Mouse (Mus musculus) lung, adult 2 months (tissue): ENCODE measurements at regions not wholly inside any gene's neighbourhood (a gene's known extent, or its start where the extent isn't known, plus 50 kb on each side); places are given as distances from the start of the nearest gene placed in this dataset.

Experiments
- DNase-seq: peaks from one replicate; pipeline ENCODE4 v3.0.0; 2022
- H3K4me1 ChIP-seq: fragments of 200-500 bp; 2 replicates; pipeline ENCODE4 v1.6.1; 2011; ENCODE audit warnings: low read length; ENCODE audit not compliant: control insufficient read depth, insufficient read depth
- H3K4me3 ChIP-seq: fragments of 200-500 bp; replicated peaks from 2 replicates; pipeline ENCODE3; 2011; ENCODE audit warnings: low read depth, mild to moderate bottlenecking, control low read depth, low read length; ENCODE audit errors: extremely low read depth
- CTCF ChIP-seq: fragments of 200-500 bp; IDR thresholded peaks from 2 replicates; pipeline ENCODE4 v1.5.1; 2011; ENCODE audit warnings: mild to moderate bottlenecking, low read length, control low read depth; ENCODE audit not compliant: insufficient read depth
- POLR2A ChIP-seq: fragments of 200-500 bp; IDR thresholded peaks from 2 replicates; pipeline ENCODE4 v1.6.1; 2011; ENCODE audit warnings: low read depth, mild to moderate bottlenecking, control low read depth, low read length, borderline replicate concordance; ENCODE audit errors: extremely low read depth
- WGBS: fragments of 180-500 bp; shearing (Covaris S2); methylation state at CpG from one replicate; pipeline ENCODE4 v1.1.7; 2018; 5-methylcytosine and 5-hydroxymethylcytosine counted together

DNA sequence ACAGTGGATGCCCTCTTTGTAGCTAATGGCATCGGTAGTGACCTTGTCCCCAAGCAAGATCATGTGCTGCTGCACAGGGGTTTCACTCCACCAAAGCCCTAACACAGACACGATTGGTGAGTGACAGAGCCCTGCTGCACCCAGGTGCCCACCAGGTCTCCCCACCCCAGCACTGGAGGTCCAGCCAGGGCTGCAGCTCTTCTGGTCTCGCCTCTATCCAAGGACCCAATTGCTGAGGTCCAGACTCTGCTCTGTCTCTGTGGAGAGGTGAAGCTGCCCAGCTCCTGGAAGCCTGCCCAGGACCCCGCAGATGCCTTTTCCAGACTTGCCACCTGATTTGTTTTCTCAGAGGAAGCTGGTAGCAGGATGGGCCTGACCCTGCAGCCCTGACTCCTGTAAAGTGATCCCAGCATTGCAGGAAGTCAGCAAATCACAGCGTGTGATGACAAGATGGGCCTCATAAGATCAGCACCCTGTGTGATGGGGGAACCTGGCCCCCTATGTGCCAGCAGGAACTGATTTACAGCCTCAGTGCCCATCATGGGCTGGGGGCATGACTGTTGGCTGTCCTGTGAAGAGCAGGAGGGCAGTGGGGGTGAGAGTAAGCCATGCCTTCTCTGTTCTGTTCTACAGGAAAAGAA lies 116.5 kb upstream of the Gm3448 start:
- 63% methylated on average over 5 of the region's 5 CpGs for WGBS
- DNase-seq: no peak
- peaks cover 6% of the 10 kb centered on the region; the same call in 1 of the 2 replicates for H3K4me1 ChIP-seq
- H3K4me3 ChIP-seq: no peak overlapping the region
- TF ChIP-seq POLR2A (no peak), CTCF (no peak)

DNA sequence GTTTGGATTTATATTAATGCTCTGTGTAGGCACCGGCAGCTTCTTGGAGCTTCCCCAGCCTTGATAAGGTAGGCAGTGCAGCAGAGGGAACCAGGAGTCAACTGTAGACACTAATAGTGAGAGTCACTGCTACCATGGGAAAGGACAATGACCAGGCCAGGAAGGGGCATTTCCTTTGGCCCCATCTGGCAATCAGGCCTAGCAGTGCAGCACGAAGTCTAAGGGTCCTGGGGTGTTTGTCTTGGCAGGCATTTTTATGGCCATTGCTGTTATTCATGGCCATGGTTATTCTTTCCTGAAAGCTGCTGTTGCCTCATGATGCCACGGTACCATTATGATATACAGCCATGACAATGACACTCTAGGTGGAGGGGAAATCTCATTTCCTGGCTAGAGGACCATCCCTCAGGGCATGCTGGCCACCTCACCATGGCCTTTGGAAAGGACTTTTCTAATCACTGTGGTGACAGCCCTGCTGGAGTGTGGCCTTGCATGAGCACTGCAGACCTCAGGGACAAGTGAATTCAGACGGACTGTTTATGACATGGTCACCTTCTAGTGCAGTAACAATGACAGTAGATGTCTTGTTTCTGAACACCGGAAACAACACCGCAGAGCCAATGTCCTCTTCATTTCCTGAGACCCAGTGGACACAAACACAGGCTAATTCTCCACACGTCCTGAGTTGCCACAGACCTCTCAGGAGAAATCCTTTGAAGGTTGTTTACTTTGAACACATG lies 111.8 kb upstream of the Gm3448 start:
- WGBS: 43% methylated on average over 7 of the region's 7 CpGs
- DNase-seq: no peak
- TF ChIP-seq POLR2A (no peak), CTCF (no peak)
- peaks cover 6% of the 10 kb centered on the region; the same call in 1 of the 2 replicates for H3K4me1 ChIP-seq
- no peak overlapping the region for H3K4me3 ChIP-seq

- peaks cover 6% of the 10 kb centered on the region; the same call in 1 of the 2 replicates for H3K4me1 ChIP-seq
- no peak for DNase-seq
- no peak overlapping the region for H3K4me3 ChIP-seq
- TF ChIP-seq CTCF (no peak), POLR2A (no peak)
- WGBS: 57% methylated on average over 7 of the region's 7 CpGs
Measured at GRCm38 (mm10) chr17:15152477-15152876, 111.1 kb upstream of the Gm3448 start.

GRCm38 (mm10) chr17:15151695-15152094 lies 110.4 kb upstream of the Gm3448 start:
- peaks cover 6% of the 10 kb centered on the region; the same call in 1 of the 2 replicates for H3K4me1 ChIP-seq
- no peak overlapping the region for H3K4me3 ChIP-seq
- TF ChIP-seq POLR2A: no peak
- TF ChIP-seq CTCF: no peak
- 66% methylated on average over 3 of the region's 3 CpGs for WGBS
- no peak for DNase-seq

DNA sequence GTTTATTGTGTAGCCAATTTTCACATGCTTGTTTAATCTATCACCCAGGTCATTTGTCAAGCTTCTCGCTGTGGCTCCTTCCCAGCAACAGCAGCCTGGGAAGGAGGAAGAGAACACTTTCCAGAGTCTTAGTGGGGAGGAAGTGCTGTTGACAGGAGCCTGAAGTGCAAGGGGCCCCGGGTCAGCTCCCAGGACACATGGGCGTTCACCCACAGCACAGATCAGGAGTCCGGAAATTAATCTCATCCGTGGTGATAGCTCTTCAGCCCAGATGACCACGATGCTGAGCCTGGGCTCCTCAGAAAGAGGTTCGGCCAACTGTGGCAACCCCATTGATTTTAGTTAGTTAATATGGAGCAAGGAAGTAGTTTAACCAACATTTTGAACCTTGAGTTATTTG lies 105.3 kb upstream of the Gm3448 start:
- no peak for TF ChIP-seq CTCF
- TF ChIP-seq POLR2A: no peak
- 21% methylated on average over 7 of the region's 7 CpGs for WGBS
- no peak for DNase-seq
- H3K4me3 ChIP-seq: no peak overlapping the region
- no peaks in the 10 kb centered on the region; the same call in 1 of the 2 replicates for H3K4me1 ChIP-seq

- no peak for TF ChIP-seq CTCF
- TF ChIP-seq POLR2A: no peak
- DNase-seq: no peak
- 90% methylated on average over 14 of the region's 14 CpGs for WGBS
- Histone ChIP-seq H3K4me1 (no peaks in the 10 kb centered on the region; the same call in 1 of the 2 replicates), H3K4me3 (no peak overlapping the region)
Measured at GRCm38 (mm10) chr17:15145191-15145968, 104.0 kb upstream of the Gm3448 start.

- no peak for TF ChIP-seq POLR2A
- no peak for TF ChIP-seq CTCF
- no peak overlapping the region for H3K4me3 ChIP-seq
Measured at GRCm38 (mm10) chr17:15140391-15140790, 99.1 kb upstream of the Gm3448 start.

More at GRCm38 (mm10) chr17:15140391-15140790, 99.1 kb upstream of the Gm3448 start:
- DNase-seq: no peak
- peaks cover 3% of the 10 kb centered on the region for H3K4me1 ChIP-seq
- 51% methylated on average over 4 of the region's 4 CpGs for WGBS
